Mouse (Mus musculus) bone marrow, adult 2 months (tissue): ENCODE results near the gene Camta2. TPM values are rescaled to one million over a fixed set of nuclear protein-coding genes. Genes with fewer than 3 reads are reported as not detected.

Experiments used
- H3K27ac ChIP-seq: fragments of 200-500 bp; 2 replicates; pipeline ENCODE4 v1.5.1; 2012; ENCODE audit warnings: low read depth, mild to moderate bottlenecking, control low read depth, inconsistent platforms, low read length; ENCODE audit not compliant: control insufficient read depth, poor library complexity, insufficient read depth
- H3K4me1 ChIP-seq: fragments of 200-500 bp; 2 replicates; pipeline ENCODE4 v1.6.1; 2011; ENCODE audit warnings: low read length; ENCODE audit not compliant: control insufficient read depth, insufficient read depth
- H3K4me3 ChIP-seq: fragments of 200-500 bp; replicated peaks from 2 replicates; pipeline ENCODE3; 2011; ENCODE audit warnings: mild to moderate bottlenecking, low read depth, low read length, control low read depth; ENCODE audit not compliant: control insufficient read depth
- CTCF ChIP-seq: fragments of 200-500 bp; IDR thresholded peaks from 2 replicates; pipeline ENCODE4 v1.5.1; 2011; ENCODE audit warnings: low read length, control low read depth; ENCODE audit not compliant: control insufficient read depth, insufficient read depth
- POLR2A ChIP-seq: fragments of 200-500 bp; IDR thresholded peaks from 2 replicates; pipeline ENCODE4 v1.6.1; 2011; ENCODE audit warnings: low read depth, mild to moderate bottlenecking, control low read depth, low read length, borderline replicate concordance; ENCODE audit not compliant: control insufficient read depth
- WGBS: fragments of 180-500 bp; shearing (Covaris S2); methylation state at CpG from one replicate; pipeline ENCODE4 v1.1.7; 2018; 5-methylcytosine and 5-hydroxymethylcytosine counted together
- polyA plus RNA-seq: library from polyadenylated mRNA; stranded (reverse); fragments of >200 nt; gene quantifications from 2 replicates; pipeline ENCODE4 v1.2.4, GENCODE M21; 2011; ENCODE audit warnings: low replicate concordance; ENCODE audit not compliant: missing spikeins, insufficient read depth, insufficient read length

Gene Camta2
- polyA plus RNA-seq, 1 experiment, result 24.0 TPM

DNA sequence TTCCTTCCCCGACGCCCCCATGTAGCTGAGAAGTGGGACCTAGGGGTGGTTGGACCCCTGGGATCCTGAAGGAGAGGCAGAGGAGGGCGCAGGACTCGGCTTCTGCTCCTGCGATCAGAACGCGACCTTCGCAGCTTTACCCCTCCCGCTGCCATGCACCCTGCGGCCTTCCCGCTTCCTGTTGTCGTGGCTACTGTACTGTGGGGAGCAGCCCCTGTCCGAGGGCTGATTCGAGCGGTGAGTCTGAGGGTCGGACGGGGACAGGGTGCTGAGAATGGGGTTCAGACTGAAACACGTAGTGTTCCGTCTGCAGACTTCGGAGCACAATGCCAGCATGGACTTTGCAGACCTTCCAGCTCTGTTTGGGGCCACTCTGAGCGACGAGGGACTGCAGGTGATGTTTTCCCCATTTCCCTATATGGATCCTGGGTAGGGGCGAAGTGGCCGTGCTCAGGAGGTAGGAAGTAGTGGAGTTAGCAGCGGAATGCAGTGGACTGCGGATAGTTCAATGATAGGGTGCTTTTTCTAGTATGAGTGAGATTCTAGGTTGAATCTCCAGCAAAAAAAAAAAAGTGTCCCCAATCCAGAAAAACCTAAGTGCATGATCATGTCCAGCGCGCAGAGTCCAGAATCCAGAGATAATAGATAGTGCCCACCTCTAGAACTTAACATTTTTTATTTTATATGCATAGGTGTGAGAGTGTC, 40.0 kb downstream of the Camta2 start:
- peaks cover 8% of the 10 kb centered on the region; the same call in 1 of the 2 replicates for H3K4me1 ChIP-seq
- TF ChIP-seq CTCF, result no peak
- TF ChIP-seq POLR2A, result peak; percentile 47; the same call in 1 of the 2 replicates
- 2% methylated on average over 28 of the region's 28 CpGs for WGBS

DNA sequence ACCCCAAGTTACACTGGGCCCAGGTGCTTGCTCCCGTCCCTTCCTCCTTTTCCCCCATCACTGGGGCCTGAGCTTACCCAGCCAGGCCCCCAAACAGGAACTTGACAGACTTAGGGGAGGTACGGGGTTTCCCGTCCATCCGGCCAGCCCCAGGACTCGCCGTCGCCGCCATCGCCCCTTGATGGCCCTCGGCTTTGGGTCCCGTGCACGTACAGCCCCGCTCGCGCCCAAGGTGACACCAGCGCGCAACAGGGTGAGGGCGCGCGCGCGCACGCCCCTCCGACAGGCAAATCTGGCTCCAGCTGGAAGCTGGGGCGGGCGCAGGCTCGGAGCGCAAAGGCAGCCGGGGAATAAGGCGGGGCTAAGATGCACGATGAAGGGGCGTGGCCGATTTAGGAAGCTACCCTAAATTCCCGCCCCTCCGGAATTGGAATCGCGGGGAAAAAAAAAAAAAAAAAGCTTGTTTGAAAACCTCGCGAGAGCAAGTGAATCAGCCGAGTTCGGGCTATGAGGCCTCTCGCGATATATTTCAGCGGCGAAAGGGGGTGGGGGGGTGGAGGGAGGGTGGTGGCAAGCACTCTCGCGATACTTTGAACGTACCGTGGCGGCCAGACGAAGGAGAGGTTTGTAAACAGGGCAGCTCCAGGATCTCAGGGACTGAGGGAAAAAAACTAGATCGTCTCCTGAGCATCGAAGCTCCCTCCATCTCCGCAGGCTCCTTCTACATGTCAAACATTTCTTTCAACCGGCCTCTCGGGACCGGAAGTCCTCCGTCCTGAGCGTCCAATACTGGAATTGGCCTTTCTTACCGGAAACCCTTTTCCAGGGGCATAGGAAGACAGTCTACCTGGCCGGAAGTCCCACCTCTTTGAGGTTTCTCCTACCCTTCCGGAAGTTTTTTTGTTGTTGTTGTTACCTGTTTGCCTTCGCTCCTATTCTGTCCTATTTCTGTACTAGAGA, 40.9 kb downstream of the Camta2 start, which contains the start of the genes Rnf167 and Slc25a11:
TSS of gene Rnf167 (plus strand) at position 545 of the 960 bp plus-strand sequence.
TSS of gene Slc25a11 (minus strand) at position 789 of the 960 bp plus-strand sequence.
- TF ChIP-seq POLR2A, result peak; percentile 89
- TF ChIP-seq CTCF, result 0 out of 2 replicates have a peak, but pooled peaks have one; percentile 8
- peak within 1 kb of the TSS; percentile 95 for H3K27ac ChIP-seq
- H3K4me1 ChIP-seq, result peaks cover 8% of the 10 kb centered on the region; the same call in 1 of the 2 replicates
- peak within 1 kb of the TSS; percentile 92 for H3K4me3 ChIP-seq
- under 1% methylated on average over 63 of the region's 63 CpGs for WGBS

More for the DNA sequence above, 40.0 kb downstream of the Camta2 start:
- Histone ChIP-seq H3K27ac (peak overlapping the region; percentile 89), H3K4me3 (peak overlapping the region; percentile 82)

DNA sequence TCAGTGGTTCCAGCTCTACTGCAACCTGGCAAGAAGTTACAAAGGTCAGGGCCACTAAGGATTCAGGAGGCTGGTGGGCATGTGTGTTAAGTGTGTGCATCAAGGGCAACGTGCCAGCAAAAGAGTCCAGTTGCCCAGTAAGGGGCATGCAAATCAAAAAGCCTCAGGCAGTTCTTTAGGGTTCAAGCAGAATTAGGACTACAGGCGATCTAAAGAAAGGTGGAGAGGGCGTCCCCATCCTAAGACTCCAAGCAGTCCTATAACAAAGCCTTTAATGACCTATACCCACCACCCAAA, 41.7 kb downstream of the Camta2 start:
- H3K4me3 ChIP-seq, result peak overlapping the region; percentile 92
- H3K27ac ChIP-seq, result peak overlapping the region; percentile 95
- TF ChIP-seq POLR2A, result no peak
- TF ChIP-seq CTCF, result no peak
- H3K4me1 ChIP-seq, result peaks cover 8% of the 10 kb centered on the region; the same call in 1 of the 2 replicates
- 14% methylated on average over 3 of the region's 3 CpGs for WGBS

DNA sequence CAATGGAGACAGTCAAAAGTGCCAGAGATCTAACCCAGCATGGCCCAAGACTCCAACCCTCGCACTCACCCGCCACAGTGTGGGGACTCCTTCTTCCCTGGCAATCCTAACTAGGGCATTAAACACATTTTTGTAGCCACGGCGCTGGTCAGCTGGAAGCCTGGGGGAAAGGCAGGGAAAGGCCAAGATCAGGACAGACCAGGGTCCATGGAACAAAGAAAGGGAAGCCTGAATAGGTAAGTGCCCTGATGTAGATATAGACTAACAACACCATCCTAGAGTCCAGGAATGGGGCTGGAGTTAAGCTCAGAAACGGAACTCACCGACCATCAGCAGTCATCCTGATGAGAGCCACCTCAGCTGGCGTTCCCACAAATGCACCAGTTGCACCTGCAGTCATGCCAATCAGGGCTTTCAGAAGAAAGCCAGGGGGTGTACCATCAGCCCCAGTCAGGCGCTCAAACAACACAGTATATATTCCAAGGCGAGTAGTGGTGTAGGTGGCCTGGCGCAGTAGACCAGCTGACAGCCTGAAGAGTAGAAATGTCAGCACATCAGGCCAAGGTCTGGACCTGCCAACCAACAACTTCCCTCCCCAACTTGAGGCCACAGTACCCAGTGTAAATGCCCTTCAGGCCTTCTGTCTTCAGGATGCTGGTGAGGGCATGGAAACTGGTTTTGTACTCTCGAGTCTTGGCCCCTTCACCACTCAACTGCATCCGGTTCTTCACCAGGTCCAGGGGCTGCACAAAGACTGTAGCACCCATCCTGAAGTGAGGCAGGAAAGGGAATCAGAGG, 42.2 kb downstream of the Camta2 start:
- TF ChIP-seq POLR2A (no peak), CTCF (no peak; the same call in 1 of the 2 replicates)
- 75% methylated on average over 12 of the region's 12 CpGs for WGBS
- H3K4me1 ChIP-seq, result peaks cover 7% of the 10 kb centered on the region; the same call in 1 of the 2 replicates
- H3K27ac ChIP-seq, result no peak overlapping the region; the same call in 1 of the 2 replicates
- peak overlapping the region; percentile 92 for H3K4me3 ChIP-seq

DNA sequence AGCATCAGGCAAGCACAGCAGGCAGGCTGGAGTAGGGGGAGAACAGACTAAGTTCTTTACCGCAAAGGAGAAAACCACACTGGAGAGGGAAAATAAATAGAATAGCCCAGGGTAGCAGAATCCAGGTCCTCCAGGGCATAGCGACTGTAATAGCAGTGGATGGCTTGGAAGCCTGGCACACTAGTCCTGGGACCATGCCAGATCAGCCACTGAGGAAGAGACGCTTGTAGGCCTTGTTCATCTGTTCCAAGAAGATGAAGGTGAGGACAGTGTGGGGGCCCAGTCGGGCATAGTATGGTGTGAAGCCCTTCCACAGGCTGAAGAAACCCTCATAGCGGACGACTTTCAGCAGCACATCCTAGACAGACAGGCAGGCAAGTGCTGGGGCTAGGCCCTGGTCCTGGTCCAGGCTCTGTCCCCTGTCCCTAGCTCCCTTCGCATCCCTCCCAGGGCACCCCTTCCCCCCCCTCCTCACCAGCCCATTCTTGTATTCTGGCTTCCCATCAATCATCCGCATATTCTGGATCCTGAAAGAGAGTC, 43.3 kb downstream of the Camta2 start:
- 93% methylated on average over 8 of the region's 8 CpGs for WGBS
- H3K4me3 ChIP-seq, result no peak overlapping the region
- H3K27ac ChIP-seq, result no peak overlapping the region
- TF ChIP-seq POLR2A (no peak), CTCF (no peak)
- peaks cover 6% of the 10 kb centered on the region; the same call in 1 of the 2 replicates for H3K4me1 ChIP-seq

DNA sequence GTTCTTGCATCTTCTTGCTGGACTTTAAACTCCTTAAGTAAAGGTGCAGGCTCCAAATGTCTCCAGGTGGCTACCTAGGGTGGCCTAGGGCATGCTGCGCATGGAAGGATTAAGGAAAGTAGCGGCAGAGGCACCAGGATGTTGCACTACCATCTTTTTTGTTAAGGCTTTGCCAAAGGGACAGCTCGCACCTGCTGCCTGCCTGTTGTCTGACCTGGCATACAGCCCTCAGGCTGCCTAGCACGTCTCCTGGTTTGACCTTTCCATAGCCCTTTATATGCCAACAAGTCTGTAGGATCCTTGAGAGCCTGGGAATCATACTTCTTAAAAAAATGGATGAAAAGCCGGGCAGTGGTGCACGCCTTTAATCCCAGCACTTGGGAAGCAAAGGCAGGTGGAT, 44.9 kb downstream of the Camta2 start:
- 84% methylated on average over 6 of the region's 6 CpGs for WGBS
- Histone ChIP-seq H3K4me3 (no peak overlapping the region), H3K27ac (no peak overlapping the region), H3K4me1 (peaks cover 4% of the 10 kb centered on the region; the same call in 1 of the 2 replicates)
- TF ChIP-seq POLR2A (no peak), CTCF (no peak)

DNA sequence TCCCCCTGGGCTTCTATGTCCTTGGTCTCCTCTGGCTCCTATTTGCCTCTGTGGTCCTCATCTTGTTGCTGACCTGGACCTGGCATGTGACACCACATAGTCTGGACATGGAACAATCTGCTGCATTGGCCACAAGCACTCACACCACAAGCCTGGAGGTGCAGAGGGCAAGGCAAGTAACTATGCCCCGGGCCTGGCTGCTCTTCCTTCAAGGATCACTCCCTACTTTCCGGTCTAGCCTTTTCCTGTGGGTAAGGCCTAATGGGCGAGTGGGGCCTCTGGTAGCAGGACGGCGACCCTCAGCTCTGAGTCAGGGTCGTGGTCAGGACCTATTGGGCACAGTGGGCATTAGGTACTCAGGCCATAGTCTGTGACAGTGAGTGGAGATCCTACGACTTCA, 46.7 kb downstream of the Camta2 start:
- TF ChIP-seq POLR2A, result no peak
- TF ChIP-seq CTCF, result no peak
- H3K4me3 ChIP-seq, result no peak overlapping the region
- H3K4me1 ChIP-seq, result peaks cover 4% of the 10 kb centered on the region; the same call in 1 of the 2 replicates
- no peak overlapping the region for H3K27ac ChIP-seq
- 72% methylated on average over 7 of the region's 7 CpGs for WGBS
